Mouse (Mus musculus): ENCODE results near the gene Anks3.

Anks3 gene

DNA sequence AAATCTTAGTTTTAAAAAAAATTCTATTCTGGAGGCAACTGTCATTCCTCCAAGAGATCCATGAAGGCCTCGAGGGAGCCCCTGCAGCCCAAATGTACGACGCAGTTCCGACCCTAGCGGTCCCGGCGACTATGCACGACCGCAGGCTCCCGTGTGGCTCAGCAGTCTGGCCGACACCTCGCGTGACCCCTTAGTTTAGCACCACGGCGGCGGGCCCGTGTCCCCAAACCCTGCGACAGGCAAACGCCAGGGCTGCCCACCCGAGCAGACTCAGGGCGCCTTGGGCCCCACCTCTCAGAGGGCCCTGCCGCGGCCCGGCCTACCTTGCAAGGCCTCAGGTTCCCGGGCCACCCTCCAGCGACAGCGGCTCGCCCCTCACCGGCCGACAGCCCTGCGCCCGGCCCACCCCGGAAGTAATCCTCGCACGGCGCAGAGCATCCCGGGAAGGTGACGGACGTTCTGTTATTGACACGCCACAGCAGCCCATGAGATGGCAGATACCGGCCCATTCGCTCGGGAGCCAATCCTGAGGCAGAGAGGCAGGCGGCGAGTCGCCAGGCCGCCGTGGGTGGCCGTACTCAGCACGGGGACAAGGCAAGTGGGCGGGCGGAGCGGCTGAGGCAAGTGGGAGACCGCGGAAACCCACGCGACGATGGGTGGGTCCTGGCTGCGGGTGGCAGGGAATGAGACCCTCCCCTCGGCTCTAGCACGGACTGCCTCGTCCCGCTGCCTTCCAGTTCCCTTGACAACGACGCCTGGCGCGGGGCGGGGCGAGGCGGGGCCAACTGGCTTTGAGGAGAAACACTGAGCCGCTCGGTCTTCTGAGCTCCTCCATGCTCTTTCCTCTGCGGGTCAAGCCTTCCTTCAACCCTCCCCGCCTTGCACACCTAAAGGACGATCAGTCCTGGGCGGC, at the start of gene Anks3:
TSS of gene Anks3 (minus strand) at position 409 of the 913 bp plus-strand sequence.
- in situ Hi-C loops (cut with MboI; ENCODE audit: low sequenced_read_pairs): no loop called here

GRCm38 (mm10) chr16:5013054-5013838, 49.2 kb upstream of the Anks3 start, which contains the start of gene Rogdi:
Rogdi (minus strand) TSS chr16:5013553.
- in situ Hi-C loops (cut with MboI; ENCODE audit: low sequenced_read_pairs): no loop called here

- in situ Hi-C loops (cut with MboI; ENCODE audit: low sequenced_read_pairs): no loop called here
Observed at GRCm38 (mm10) chr16:5012036-5013005, 48.3 kb upstream of the Anks3 start.

DNA sequence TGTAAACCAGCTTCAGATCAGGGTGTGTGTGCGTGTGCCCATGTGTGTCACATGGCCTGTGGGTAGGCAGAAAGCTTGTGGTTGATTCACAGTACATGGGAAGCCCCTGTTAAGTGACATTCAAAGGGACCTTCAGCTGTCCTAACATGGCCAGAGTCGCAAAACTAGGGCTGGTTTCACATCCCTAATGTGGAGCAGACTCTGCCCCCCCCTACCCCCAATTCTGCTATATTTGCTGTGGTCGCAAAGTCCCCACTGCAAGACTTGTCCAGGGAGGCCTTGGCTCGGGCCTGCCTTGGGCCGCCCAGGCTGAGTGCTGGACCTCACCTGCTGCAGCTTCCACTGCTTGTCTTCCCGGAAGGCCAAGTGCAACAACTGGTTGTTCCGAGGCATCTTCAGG, 47.3 kb upstream of the Anks3 start:
- in situ Hi-C loops (cut with MboI; ENCODE audit: low sequenced_read_pairs): no loop called here

- in situ Hi-C loops (cut with MboI; ENCODE audit: low sequenced_read_pairs): no loop called here
Observed at GRCm38 (mm10) chr16:5010371-5010935, 46.4 kb upstream of the Anks3 start.

- in situ Hi-C loops (cut with MboI; ENCODE audit: low sequenced_read_pairs): no loop called here
Observed at GRCm38 (mm10) chr16:5008076-5008475, 44.1 kb upstream of the Anks3 start.

DNA sequence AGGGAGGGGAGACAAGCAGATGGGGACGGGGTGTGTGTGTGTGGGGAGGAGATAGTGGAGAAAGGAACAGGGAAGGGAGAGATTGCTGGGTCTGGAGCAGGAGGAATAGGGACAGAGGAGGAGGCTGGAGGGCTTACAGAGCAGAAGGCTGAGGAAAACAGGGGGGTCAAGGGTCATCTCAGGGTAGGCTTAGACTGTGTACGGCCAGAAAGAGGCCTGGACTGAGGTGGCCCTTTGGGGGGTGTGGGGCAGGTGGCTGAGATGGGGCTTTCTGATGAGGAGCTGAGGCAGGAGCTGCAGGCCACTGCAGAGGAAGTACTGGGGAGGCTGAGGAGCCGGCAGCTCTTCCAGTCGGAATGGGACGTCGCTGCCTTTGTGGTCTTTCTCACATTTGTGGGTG, 43.5 kb upstream of the Anks3 start:
- in situ Hi-C loops (cut with MboI; ENCODE audit: low sequenced_read_pairs): no loop called here

DNA sequence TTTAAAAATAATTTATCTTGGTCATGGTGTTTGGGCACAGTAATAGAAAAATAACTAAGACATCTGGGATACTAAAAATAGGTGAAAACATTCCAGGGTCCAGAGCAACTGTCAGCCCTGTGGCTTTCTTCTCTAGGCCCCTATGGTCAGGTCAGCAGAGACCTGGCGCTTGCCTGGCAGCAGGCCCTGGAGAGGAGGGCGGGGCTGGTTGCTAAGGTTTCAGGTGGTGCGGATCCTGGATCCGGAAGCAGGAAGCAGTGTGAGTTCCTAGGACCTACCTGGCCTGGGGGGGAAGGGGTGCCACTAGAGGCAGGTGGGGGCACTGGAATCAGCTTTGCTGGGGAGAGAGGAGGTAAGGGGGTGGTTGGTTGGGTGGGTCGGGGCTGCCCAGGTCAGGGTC, 43.1 kb upstream of the Anks3 start, which contains the start of gene Smim22:
TSS of gene Smim22 (plus strand) at position 222 of the 400 bp plus-strand sequence.
- in situ Hi-C loops (cut with MboI; ENCODE audit: low sequenced_read_pairs): no loop called here

- in situ Hi-C loops (cut with MboI; ENCODE audit: low sequenced_read_pairs): no loop called here
Observed at GRCm38 (mm10) chr16:5000611-5001010, 36.6 kb upstream of the Anks3 start.

GRCm38 (mm10) chr16:4998984-4999383, 35.0 kb upstream of the Anks3 start:
- in situ Hi-C loops (cut with MboI; ENCODE audit: low sequenced_read_pairs): no loop called here

GRCm38 (mm10) chr16:4997553-4997952, 33.5 kb upstream of the Anks3 start, which contains the start of gene Sept12:
Sept12 (minus strand) TSS chr16:4997852.
- in situ Hi-C loops (cut with MboI; ENCODE audit: low sequenced_read_pairs): no loop called here

DNA sequence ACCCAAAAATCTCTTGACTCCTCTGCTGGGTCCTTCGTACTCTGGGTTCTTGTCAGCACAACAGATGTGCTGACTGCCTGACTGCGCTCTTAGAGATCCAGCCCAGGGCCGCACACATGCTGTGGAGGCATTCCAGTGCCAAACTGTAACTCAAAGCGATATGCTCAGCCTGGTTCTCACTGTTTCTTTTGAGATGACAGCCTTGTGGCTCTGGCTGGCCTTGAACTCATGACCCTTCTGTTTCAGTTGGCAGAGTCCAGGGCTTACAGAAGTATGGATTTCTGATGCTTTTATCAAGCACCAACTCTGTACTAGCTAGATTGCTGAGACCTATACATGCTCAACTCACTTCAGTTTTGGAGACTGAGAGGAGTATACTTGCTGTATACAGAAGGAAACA, 29.3 kb upstream of the Anks3 start:
- in situ Hi-C loops (cut with MboI; ENCODE audit: low sequenced_read_pairs): no loop called here

- in situ Hi-C loops (cut with MboI; ENCODE audit: low sequenced_read_pairs): no loop called here
Observed at GRCm38 (mm10) chr16:4984717-4985116, 20.7 kb upstream of the Anks3 start.

DNA sequence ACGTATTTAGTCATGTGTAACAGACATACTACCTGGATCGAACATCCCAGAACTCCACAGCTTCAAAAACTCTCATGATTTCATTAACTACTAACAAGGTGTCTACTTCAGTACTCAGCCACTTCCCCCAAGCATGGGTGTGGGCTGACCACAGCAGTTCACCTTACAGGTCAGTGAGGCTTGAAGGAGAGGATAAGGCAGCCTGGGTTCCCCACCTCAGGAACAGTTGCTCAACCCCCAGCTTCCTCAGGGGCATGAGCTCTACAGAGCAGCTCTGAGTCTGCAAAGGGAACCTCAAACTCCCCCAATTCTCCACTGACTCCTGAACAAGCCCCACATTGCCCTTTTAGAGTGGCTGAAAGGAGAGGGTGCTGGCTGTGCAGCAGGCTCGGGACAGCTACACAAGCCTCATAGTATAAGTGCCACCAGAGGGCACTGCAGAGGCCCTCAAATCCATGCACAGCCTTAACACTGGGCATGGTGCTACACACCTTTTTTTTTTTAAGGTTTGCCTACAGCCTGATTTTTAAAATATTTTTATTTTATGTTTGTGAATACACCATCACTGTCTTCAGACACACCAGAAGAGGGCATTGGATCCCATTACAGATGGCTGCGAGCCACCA, 15.9 kb upstream of the Anks3 start:
- in situ Hi-C loops (cut with MboI; ENCODE audit: low sequenced_read_pairs): no loop called here

DNA sequence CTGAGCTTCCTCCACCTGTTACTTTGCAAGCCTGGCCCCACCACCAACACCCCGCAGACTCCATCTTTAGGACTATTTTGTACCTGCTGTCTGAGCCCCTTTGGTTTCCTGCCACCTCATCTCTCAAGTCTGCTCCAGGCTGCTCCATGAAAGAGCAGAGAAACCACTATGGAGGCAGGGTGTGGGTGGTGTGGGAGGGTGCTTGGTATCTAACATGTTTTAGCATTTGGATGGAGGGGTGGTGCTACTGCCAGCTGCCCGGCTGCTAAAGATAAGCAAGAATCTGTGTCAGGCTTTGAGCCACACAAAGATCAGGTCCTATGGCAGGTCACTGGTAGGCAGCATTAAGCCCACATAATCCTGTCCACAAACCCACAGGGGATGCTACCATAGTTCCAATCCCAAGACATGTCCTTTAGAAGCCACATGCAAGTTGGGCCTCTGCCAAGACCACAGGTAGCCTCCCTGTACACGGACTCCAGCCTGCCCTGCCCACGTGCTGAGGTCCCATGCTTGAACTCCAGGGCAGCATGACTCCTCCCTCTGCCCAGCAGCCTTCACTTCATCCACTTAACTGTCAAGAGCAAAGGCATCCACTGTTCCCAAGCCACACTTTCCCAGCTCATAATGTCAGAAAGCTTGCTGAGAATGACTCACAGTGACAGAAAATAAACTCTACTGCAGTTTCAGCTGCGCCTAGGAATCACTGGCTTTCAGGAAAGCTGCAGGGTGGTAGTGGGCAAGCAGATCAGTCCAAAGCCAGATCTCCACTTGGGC, 14.5 kb upstream of the Anks3 start:
- in situ Hi-C loops (cut with MboI; ENCODE audit: low sequenced_read_pairs): no loop called here

- in situ Hi-C loops (cut with MboI; ENCODE audit: low sequenced_read_pairs): no loop called here
Observed at GRCm38 (mm10) chr16:4976180-4976579, 12.2 kb upstream of the Anks3 start.

DNA sequence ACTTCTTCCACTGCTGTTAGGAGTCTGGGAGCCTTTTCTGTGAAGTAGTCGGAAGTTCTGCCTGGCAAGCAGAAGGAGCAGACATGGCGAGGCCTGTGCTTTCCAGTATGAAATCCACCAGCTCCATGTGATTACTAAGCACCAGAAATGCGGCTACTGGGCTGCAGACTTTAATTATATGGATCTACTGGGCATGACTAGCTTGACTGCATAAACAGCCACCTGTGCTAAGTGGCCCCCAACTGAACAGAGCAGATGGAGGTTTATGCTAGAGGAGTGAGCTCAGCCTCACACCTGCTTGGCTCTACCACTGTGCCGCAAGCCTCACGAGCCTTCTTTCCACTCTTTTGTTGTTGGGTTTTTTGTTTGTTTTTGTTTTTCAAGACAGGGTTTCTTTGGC, 10.5 kb upstream of the Anks3 start:
- in situ Hi-C loops (cut with MboI; ENCODE audit: low sequenced_read_pairs): no loop called here

DNA sequence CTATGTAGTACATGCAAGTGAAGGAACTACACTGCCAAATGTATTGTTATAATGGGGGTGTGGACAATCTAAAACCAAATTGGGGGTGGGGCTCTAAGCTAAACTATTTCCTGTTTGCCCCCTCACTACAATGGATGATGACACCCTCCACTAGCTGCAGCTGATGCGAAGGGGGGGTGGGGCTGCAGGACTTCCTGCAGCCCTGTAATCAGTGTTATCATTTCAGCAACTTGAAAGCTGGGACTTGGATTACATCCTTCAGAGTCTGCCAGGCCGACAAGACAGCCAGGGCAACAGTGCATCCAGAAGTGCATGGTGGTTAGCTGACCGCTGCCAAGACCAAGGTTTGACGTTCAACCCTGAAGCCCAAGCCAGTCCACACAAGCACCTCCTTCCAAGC, 7.6 kb upstream of the Anks3 start:
- in situ Hi-C loops (cut with MboI; ENCODE audit: low sequenced_read_pairs): no loop called here

Measured in CH12F3 (cell line).